7 mouse cellular contexts compared by ENCODE assay signal in genomic region chr13:23550761-23551145, GRCm38 (mm10). TPM values are rescaled to one million over a fixed set of nuclear protein-coding genes. Genes with fewer than 3 reads are reported as not detected.
DNase-seq lines count a peak whose midpoint lies in the region; ATAC-seq lines count a peak whose summit lies in the region.

No protein-coding gene starts in this region.

- WGBS in liver, embryonic 11.5 days, result 5% methylated on average over 3 of the region's 3 CpGs

- peak; percentile 53 for DNase-seq in 3134 (ENCODE audit: extremely low read depth, insufficient read length, low spot score)
- DNase-seq in 3T3-L1 (ENCODE audit: low read depth, low spot score), result peak; percentile 69
- DNase-seq in liver, embryonic 11.5 days (ENCODE audit: low spot score), result peak; percentile 46
- DNase-seq in left cerebral cortex, postnatal 4 days, result no peak
- DNase-seq in natural killer cell, adult 2 months (ENCODE audit: low spot score in 2 of 2), result no peak
- DNase-seq in adrenal gland, postnatal 10 days, result no peak

- H3K9ac ChIP-seq in liver, embryonic 11.5 days (ENCODE audit: low read depth, low read length), result peak overlapping the region; percentile 61

- no peaks in the 10 kb centered on the region for H3K9me3 ChIP-seq in liver, embryonic 11.5 days (ENCODE audit: control insufficient read depth, low read length)

- peak overlapping the region; percentile 72 for H3K4me2 ChIP-seq in liver, embryonic 11.5 days

- H3K27ac ChIP-seq in liver, embryonic 11.5 days (ENCODE audit: low read depth, low read length), result peak overlapping the region; percentile 99

- H3K4me1 ChIP-seq in liver, embryonic 11.5 days (replicated peaks; ENCODE audit: control insufficient read depth, insufficient read depth, low read length), result 0 out of 2 replicates have a peak, but pooled peaks cover 12% of the 10 kb centered on the region

- peak overlapping the region; percentile 46 for H3K4me3 ChIP-seq in liver, embryonic 11.5 days (ENCODE audit: low read depth, low read length)

- ATAC-seq in erythroblast, adult 5-6 weeks (replicated peaks; ENCODE audit: low FRiP score, poor library complexity, severe bottlenecking), result peak; percentile 4; the same call in 1 of the 2 replicates
- no peak; the same call in none of the 2 replicates for ATAC-seq in liver, embryonic 11.5 days (replicated peaks; ENCODE audit: low FRiP score)

- intact Hi-C loops in left cerebral cortex, postnatal 4 days (cut with DNase I), result no loop called here

- no peaks in the 10 kb centered on the region for H3K36me3 ChIP-seq in liver, embryonic 11.5 days (ENCODE audit: control insufficient read depth, insufficient read depth, low read length)

- no peaks in the 10 kb centered on the region for H3K27me3 ChIP-seq in liver, embryonic 11.5 days (replicated peaks; ENCODE audit: control insufficient read depth, insufficient read depth, low read length)

RNA-seq across cellular contexts. Expression of gene Hist1h4f, which starts 0.7 kb away (rescaled TPM):
- 55.5 and 68.5 TPM in 2 replicates for total RNA-seq in erythroblast, adult 5-6 weeks (2015; ENCODE audit: low replicate concordance)
- 1,011 and 1,279 TPM in 2 replicates for total RNA-seq in erythroblast, adult 5-6 weeks (2017; ENCODE audit: low replicate concordance)
- 0.66 and 1.4 TPM in 2 replicates for polyA plus RNA-seq in liver, embryonic 11.5 days (2014; fragmentation: Nextera tagmentation; extraction: Ambion mirVana)
- total RNA-seq in left cerebral cortex, postnatal 4 days (2021), result 100 to 1,000 TPM; 224 to 235 TPM
- total RNA-seq in adrenal gland, postnatal 10 days (2021), result 100 to 1,000 TPM; 529 to 619 TPM

RNA-seq across cellular contexts. Expression of gene Hist1h1d, which starts 2.3 kb away (rescaled TPM):
- 14.6 and 16.7 TPM in 2 replicates for total RNA-seq in erythroblast, adult 5-6 weeks (2015; ENCODE audit: low replicate concordance)
- 170 and 238 TPM in 2 replicates for total RNA-seq in erythroblast, adult 5-6 weeks (2017; ENCODE audit: low replicate concordance)
- polyA plus RNA-seq in liver, embryonic 11.5 days (2014; fragmentation: Nextera tagmentation; extraction: Ambion mirVana), result 0.68 and 0.82 TPM in 2 replicates
- 10 to 100 TPM; 12.0 to 12.4 TPM for total RNA-seq in left cerebral cortex, postnatal 4 days (2021)
- total RNA-seq in adrenal gland, postnatal 10 days (2021), result 10 to 100 TPM; 27.8 to 32.6 TPM

RNA-seq across cellular contexts. Expression of gene Hist1h3f, which starts 6.9 kb away (rescaled TPM):
- 12.7 and 21.7 TPM in 2 replicates for total RNA-seq in erythroblast, adult 5-6 weeks (2015; ENCODE audit: low replicate concordance)
- total RNA-seq in erythroblast, adult 5-6 weeks (2017; ENCODE audit: low replicate concordance), result 51.2 and 57.7 TPM in 2 replicates
- polyA plus RNA-seq in liver, embryonic 11.5 days (2014; fragmentation: Nextera tagmentation; extraction: Ambion mirVana), result 0.42 and 0.62 TPM in 2 replicates
- 10 to 100 TPM; 42.2 to 44.0 TPM for total RNA-seq in left cerebral cortex, postnatal 4 days (2021)
- 100 to 1,000 TPM in 1 of 2 experiments, 10 to 100 TPM in 1; 93.2 to 104 TPM for total RNA-seq in adrenal gland, postnatal 10 days (2021)

RNA-seq across cellular contexts. Expression of gene Hist1h2bh, which starts 7.6 kb away (rescaled TPM):
- total RNA-seq in erythroblast, adult 5-6 weeks (2015; ENCODE audit: low replicate concordance), result 13.4 and 18.2 TPM in 2 replicates
- 63.0 and 67.3 TPM in 2 replicates for total RNA-seq in erythroblast, adult 5-6 weeks (2017; ENCODE audit: low replicate concordance)
- polyA plus RNA-seq in liver, embryonic 11.5 days (2014; fragmentation: Nextera tagmentation; extraction: Ambion mirVana), result 1.6 and 1.7 TPM in 2 replicates
- total RNA-seq in left cerebral cortex, postnatal 4 days (2021), result 1 to 10 TPM; 4.5 to 6.1 TPM
- 10 to 100 TPM; 20.9 to 25.4 TPM for total RNA-seq in adrenal gland, postnatal 10 days (2021)

RNA-seq across cellular contexts. Expression of gene Hist1h3e, which starts 11.4 kb away (rescaled TPM):
- total RNA-seq in erythroblast, adult 5-6 weeks (2015; ENCODE audit: low replicate concordance), result 37.3 and 49.5 TPM in 2 replicates
- 84.7 and 92.0 TPM in 2 replicates for total RNA-seq in erythroblast, adult 5-6 weeks (2017; ENCODE audit: low replicate concordance)
- 3.5 and 5.6 TPM in 2 replicates for polyA plus RNA-seq in liver, embryonic 11.5 days (2014; fragmentation: Nextera tagmentation; extraction: Ambion mirVana)
- total RNA-seq in left cerebral cortex, postnatal 4 days (2021), result 100 to 1,000 TPM; 130 to 134 TPM
- 100 to 1,000 TPM; 246 to 271 TPM for total RNA-seq in adrenal gland, postnatal 10 days (2021)

Comparison
In these comparisons a context has a peak if more than half of its experiments do, and no peak if none do; other contexts are left out.
1. DNase-seq: peak in 3134 (single experiment), 3T3-L1 (single experiment) and liver, embryonic 11.5 days (single experiment); none in left cerebral cortex, postnatal 4 days (single experiment), natural killer cell, adult 2 months (0 of 2) and adrenal gland, postnatal 10 days (single experiment).